25 mouse cellular contexts compared by ENCODE assay signal in genomic region chr13:47347835-47348234, GRCm38 (mm10).
"Had no signal": no experiment of that assay in that cellular context is flagged by ENCODE, and none has a peak within 500 bp of the region (broad histone marks: within the 10 kb centered on the region; RNA-seq: fewer than 3 reads in every experiment).

No protein-coding gene starts in this region.

- H3K27ac ChIP-seq: gastrocnemius, adult 2 months; hindbrain, embryonic 10.5 days; hindbrain, embryonic 12.5 days; hindbrain, embryonic 14.5 days; kidney, embryonic 15.5 days; kidney, postnatal 0 days; limb, embryonic 13.5 days; limb, embryonic 15.5 days; liver, embryonic 12.5 days; liver, embryonic 14.5 days had no signal

- H3K4me3 ChIP-seq: gastrocnemius, adult 2 months; heart, embryonic 10.5 days; heart, embryonic 12.5 days; hindbrain, embryonic 10.5 days; hindbrain, embryonic 12.5 days; kidney, embryonic 15.5 days; limb, embryonic 13.5 days; limb, embryonic 15.5 days; liver, embryonic 12.5 days had no signal

- ATAC-seq: inflammation-experienced regulatory T-cells, adult 6 months; liver, embryonic 12.5 days had no signal

- DNase-seq: gastrocnemius, adult 2 months; gastrocnemius, postnatal 10 days; gastrocnemius, postnatal 25 days; heart, adult 18-20 months; heart, postnatal 10 days; heart, postnatal 4 days; kidney, adult 11 months; kidney, adult 2 months; kidney, adult 9 months; kidney, postnatal 14 days; kidney, postnatal 36 days; layer of hippocampus, adult 9-11 months; layer of hippocampus, postnatal 36 days had no signal

- H3K27me3 ChIP-seq: heart, embryonic 12.5 days; hindbrain, embryonic 12.5 days; kidney, embryonic 15.5 days; limb, embryonic 15.5 days; liver, embryonic 12.5 days had no signal

- H3K36me3 ChIP-seq: heart, embryonic 10.5 days; heart, embryonic 12.5 days; hindbrain, embryonic 10.5 days; hindbrain, embryonic 12.5 days; kidney, embryonic 15.5 days; limb, embryonic 13.5 days; limb, embryonic 15.5 days; liver, embryonic 12.5 days had no signal

- H3K9ac ChIP-seq: hindbrain, embryonic 12.5 days; hindbrain, embryonic 14.5 days; kidney, embryonic 15.5 days; limb, embryonic 13.5 days; limb, embryonic 15.5 days; liver, embryonic 12.5 days; liver, embryonic 14.5 days had no signal

- H3K4me2 ChIP-seq: heart, embryonic 12.5 days; hindbrain, embryonic 12.5 days; hindbrain, embryonic 14.5 days; kidney, embryonic 15.5 days; limb, embryonic 13.5 days; limb, embryonic 15.5 days; liver, embryonic 12.5 days had no signal

- H3K4me1 ChIP-seq: heart, embryonic 10.5 days; heart, embryonic 12.5 days; hindbrain, embryonic 10.5 days; hindbrain, embryonic 12.5 days; kidney, embryonic 15.5 days; limb, embryonic 15.5 days; liver, embryonic 12.5 days had no signal

- H3K9me3 ChIP-seq: heart, embryonic 10.5 days; heart, embryonic 12.5 days; hindbrain, embryonic 10.5 days; hindbrain, embryonic 12.5 days; kidney, embryonic 15.5 days; limb, embryonic 13.5 days; limb, embryonic 15.5 days; liver, embryonic 12.5 days had no signal
